Mouse (Mus musculus) brown adipose tissue, adult 24 weeks (tissue): ENCODE measurements around the gene Cuedc2. TPM values are rescaled to one million over a fixed set of nuclear protein-coding genes. Genes with fewer than 3 reads are reported as not detected.

Experiments used
- H3K27ac ChIP-seq: fragments of 200-500 bp; replicated peaks from 2 replicates; pipeline ENCODE4 v1.5.1; 2012; ENCODE audit warnings: low read depth, mild to moderate bottlenecking, low read length
- H3K4me1 ChIP-seq: fragments of 200-500 bp; 2 replicates; pipeline ENCODE4 v1.6.1; 2012; ENCODE audit warnings: low read length, mixed read lengths; ENCODE audit not compliant: control insufficient read depth, insufficient read depth, insufficient read length
- H3K4me3 ChIP-seq: fragments of 200-500 bp; 2 replicates; pipeline ENCODE4 v1.5.1; 2012; ENCODE audit warnings: low read depth, mild to moderate bottlenecking, low read length, moderate library complexity; ENCODE audit not compliant: insufficient read depth
- polyA plus RNA-seq: library from polyadenylated mRNA; stranded (reverse); fragments of >200 nt; gene quantifications from 2 replicates; pipeline ENCODE4 v1.2.4, GENCODE M21; 2012; ENCODE audit not compliant: missing spikeins, insufficient read depth, insufficient read length

The Cuedc2 gene
- polyA plus RNA-seq, 1 experiment = 61.9 TPM

DNA sequence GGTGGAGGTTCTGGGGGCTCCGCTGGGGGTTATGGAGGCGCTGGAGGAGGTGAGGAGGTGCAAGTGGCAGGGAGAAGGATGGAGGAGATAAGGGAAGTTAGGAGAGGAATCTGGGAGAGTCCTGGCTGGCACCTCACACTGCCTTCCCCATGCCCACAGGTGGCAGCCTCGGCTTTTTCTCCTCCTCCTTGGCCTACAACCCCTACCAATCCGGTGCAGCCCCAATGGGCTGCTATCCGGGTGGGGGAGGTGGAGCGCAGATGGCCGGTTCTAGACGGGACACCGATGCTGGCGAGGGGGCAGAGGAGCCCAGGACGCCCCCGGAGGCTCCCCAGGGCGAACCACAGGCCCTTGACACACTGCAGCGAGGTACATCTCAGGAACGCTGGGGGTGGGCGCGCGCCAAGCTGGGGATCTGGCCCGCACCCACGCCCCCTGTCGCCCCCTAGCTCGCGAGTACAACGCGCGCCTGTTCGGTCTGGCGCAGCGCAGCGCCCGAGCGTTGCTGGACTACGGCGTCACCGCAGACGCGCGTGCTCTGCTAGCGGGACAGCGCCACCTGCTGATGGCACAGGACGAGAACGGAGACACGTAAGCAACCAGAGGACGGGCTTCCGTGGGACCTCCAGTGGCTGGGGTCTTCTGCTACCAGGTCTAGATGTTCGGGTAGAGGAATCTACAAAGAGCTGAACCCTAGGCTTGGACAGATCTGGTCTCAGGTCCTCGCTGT, 29.6 kb downstream of the Cuedc2 start:
- Histone ChIP-seq H3K4me3 (peak overlapping the region; percentile 21; the same call in 1 of the 2 replicates), H3K27ac (no peak overlapping the region), H3K4me1 (no peaks in the 10 kb centered on the region)

DNA sequence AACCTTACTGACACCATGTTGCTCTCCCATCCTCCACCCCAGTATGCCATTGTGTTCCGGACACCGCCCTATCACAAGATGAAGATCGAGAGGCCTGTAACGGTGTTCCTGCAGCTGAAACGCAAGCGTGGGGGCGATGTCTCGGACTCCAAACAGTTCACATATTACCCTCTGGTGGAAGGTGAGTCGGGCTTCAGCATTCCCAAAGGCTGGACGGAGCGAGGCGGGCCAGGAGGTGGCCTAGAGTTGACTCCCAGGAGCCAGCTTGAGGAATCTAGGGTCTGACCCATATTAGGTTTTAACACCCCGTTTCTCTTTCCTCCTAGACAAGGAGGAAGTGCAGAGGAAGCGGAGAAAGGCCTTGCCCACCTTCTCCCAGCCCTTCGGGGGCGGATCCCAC, 30.2 kb downstream of the Cuedc2 start:
- no peaks in the 10 kb centered on the region for H3K4me1 ChIP-seq
- H3K4me3 ChIP-seq = no peak overlapping the region
- no peak overlapping the region for H3K27ac ChIP-seq

DNA sequence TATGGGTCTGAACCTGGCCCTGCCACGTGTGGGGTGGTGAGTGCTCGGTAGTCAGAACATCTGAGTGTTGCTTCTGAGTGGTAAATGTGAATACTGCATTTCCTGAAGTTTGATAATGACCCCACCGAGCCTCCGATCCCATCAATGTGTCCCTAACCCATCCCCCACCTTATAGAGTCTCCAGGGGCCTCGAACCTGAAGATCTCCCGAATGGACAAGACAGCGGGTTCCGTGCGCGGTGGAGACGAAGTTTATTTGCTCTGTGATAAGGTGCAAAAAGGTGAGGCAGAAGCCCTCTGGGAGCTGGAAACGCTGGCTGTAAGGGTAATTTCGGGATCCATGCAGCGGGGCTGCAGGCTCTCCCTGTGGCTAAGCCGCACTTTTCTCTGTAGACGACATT, 30.7 kb downstream of the Cuedc2 start:
- Histone ChIP-seq H3K4me3 (no peak overlapping the region), H3K27ac (no peak overlapping the region), H3K4me1 (no peaks in the 10 kb centered on the region)

DNA sequence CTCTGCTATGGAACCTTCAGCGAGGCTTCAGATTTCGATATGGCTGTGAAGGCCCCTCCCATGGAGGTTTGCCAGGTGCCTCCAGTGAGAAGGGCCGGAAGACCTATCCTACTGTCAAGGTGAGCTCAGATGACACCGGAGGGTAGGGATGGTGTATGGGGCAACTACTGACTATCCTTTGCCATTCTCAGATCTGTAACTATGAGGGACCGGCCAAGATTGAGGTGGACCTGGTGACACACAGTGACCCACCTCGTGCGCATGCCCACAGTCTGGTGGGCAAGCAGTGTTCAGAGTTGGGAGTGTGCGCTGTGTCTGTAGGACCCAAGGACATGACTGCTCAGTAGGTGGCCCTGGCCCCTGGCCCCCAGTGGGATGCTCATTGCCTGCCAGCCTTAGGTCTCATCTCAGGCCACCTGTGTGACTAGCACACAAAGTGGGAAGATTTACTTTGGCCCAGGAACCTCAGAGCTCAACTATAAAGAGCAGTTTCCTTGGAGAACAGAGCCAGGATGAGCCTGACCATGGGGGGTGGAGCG, 31.7 kb downstream of the Cuedc2 start:
- H3K4me3 ChIP-seq = no peak overlapping the region; the same call in 1 of the 2 replicates
- no peak overlapping the region for H3K27ac ChIP-seq
- H3K4me1 ChIP-seq = no peaks in the 10 kb centered on the region

DNA sequence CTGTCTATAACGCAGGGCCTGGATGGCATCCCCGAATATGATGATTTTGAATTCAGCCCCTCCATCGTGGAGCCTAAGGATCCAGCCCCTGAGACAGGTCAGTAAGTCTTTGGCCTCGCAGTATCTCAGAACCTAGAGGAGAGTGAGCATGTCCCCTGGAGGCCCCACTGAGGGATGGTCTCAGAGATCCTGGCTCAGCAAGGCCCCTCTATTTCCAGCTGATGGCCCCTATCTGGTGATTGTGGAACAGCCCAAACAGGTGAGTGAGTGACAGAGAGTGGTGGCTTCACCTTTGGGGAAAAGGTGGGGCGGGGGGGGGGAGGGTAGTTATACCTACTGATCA, 32.3 kb downstream of the Cuedc2 start:
- no peaks in the 10 kb centered on the region for H3K4me1 ChIP-seq
- H3K27ac ChIP-seq = no peak overlapping the region; the same call in 1 of the 2 replicates
- peak overlapping the region; percentile 71 for H3K4me3 ChIP-seq

DNA sequence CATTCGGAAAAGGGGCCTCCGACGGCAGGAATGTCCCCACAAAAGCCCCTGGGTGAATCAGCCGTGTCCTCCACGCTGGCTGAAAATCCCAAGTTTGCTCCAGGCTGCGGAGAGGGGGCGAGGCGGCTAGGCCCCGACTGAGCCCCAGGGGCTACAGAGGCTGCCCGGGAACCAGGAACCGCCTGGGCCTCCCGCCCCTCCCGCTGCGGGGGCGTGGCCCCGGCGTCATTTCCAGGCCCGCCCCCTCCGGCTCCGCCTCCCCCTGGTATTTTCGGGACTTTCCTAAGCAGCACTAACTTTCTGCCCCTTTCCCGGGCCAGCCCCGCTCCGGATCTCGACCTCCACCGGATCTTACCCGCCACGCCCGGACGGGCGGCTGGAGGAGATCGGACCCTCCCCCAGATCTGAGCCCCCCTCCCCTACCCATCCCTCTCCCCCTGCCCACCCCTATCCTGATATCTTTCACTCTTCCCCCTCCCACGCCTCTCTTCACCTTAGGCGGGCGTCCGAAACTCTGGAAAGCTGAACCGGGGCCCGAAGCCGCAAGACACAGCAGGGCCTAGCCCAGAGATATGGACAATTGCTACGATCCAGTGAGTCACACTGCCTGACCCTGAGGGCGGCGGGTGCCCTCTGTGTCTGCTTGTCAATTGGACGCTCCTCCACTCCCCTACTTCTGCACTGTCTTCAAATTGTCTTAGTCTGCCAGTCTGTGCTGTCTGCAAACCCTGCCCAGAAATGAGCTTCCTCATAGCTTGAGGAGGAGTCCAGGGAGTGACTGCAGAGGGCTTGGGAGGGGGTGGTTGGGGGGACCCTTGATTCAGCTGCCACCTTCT, 32.9 kb downstream of the Cuedc2 start:
- no peaks in the 10 kb centered on the region for H3K4me1 ChIP-seq
- peak overlapping the region; percentile 94 for H3K4me3 ChIP-seq
- peak overlapping the region; percentile 83 for H3K27ac ChIP-seq

DNA sequence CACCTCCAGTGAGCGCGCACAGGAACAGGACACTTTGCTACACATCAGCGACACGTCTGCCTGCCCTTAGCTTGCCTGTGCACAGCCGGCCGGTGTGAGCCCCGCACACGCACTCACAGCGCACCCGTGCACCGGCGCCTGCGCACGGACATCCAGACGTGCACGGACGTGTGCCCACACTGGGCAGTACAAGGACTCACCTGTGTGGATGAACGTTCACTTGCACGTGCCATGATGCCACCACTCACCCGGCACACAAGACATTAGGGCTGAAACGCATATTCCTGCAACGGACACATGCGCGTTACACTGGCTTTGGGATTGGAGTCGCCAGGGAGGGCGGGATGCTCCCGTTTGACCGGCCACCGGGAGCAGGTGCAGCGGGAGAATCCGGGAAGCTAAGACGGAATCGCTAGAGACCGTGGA, 33.6 kb downstream of the Cuedc2 start:
- peak overlapping the region; percentile 83 for H3K27ac ChIP-seq
- H3K4me3 ChIP-seq = peak overlapping the region; percentile 94
- no peaks in the 10 kb centered on the region for H3K4me1 ChIP-seq

DNA sequence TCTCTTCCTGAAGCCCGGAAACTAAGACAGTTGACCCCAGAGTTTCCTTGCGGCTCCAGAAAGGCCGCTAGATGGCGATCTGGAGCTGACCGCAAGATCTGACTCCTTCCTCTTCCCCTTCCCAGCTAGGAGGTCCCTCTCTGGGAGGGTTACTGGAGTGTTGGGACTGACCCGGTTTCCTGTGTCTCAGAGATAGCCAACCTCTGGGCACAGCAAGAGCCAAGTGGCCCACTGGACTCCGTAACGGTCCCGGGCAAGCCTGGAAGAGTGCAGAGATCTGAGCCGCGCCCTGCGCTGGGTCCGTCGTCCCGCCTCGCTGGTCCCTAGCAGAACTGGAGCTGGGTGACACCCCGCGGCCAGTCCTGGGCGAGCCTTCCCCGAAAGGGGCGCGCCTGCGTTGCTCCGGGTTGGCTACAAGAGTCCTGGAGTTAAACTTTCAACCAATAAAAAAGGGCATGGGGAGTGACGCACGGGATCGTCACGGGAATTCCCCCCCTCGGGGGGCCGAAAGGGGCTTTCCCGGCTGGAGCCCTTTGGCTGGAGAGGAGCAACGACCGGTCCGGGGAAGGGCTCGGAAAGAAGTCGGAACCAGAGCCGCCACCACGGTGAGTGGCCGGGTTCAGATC, 34.2 kb downstream of the Cuedc2 start, which contains the start of gene Nfkb2:
Nfkb2 (plus strand) TSS at position 105 of the 626 bp plus-strand sequence.
- peak within 1 kb of the TSS; percentile 98 for H3K27ac ChIP-seq
- H3K4me3 ChIP-seq = peak within 1 kb of the TSS; percentile 94
- no peaks in the 10 kb centered on the region for H3K4me1 ChIP-seq

DNA sequence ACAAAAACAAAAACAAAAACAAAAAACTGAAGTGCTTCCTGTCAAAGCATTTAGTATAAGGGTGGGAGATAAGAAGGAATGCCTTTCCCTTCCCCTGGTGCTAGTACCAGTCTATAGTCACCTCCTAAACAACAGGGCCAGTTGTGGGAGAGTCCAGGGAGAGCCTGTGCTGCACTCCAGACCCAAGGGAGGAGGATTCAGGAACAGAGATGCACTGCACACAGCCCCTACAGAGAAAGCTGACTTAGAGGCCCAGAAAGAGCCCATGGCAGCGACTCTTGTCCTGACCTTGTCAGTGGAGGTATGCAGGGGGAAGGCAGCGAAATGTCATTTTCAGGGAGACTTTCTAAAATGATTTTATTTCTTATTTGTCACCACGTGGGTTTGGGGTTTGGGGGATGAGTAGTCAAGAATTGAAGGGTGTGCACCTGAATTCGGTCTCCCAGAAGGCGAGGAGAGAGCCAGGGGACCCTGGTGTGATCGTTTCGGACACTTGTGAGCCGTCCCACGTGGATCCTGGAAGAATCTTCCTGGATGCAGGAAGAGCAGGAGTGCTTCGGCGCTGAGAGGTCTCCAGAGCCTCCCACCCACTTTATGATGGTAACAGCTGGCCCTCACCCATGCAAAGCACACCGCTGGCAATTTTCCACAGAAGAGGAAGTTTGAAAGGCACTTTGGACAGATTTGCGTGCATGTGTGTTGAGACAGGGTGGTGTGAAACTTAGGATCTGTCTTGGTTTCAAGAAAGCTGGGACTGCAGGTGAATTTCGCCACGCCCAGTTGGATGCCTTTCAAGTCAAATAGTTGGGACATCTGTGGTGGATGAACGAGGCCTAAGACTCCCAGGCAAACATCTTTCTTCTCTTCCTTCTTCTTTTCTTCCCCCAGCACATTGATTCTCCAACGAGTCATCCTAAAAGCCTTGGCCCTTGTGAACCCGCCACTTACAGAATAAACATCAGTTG, 35.0 kb downstream of the Cuedc2 start:
- Histone ChIP-seq H3K27ac (peak overlapping the region; percentile 31; the same call in 1 of the 2 replicates), H3K4me3 (peak overlapping the region; percentile 94), H3K4me1 (no peaks in the 10 kb centered on the region)

DNA sequence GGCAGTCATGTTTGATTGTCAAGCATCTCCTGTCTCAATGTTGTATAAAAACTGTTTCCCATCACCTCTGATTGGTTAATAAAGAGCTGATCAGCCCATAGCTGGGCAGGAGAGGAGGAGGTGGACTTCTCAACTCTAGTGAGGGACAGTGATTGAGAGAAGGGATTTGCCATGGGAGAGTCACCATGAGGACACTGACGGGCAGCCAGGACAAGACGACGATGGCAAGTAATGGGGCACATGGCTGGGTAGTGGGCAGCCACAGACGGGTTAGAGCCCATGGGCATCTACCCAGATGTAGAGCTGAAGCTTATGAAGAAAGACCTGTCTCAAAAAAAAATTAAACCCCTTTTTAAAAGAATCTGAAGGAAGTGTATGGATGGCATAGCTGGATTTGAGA, 36.0 kb downstream of the Cuedc2 start:
- H3K27ac ChIP-seq = no peak overlapping the region
- H3K4me3 ChIP-seq = no peak overlapping the region
- no peaks in the 10 kb centered on the region for H3K4me1 ChIP-seq

DNA sequence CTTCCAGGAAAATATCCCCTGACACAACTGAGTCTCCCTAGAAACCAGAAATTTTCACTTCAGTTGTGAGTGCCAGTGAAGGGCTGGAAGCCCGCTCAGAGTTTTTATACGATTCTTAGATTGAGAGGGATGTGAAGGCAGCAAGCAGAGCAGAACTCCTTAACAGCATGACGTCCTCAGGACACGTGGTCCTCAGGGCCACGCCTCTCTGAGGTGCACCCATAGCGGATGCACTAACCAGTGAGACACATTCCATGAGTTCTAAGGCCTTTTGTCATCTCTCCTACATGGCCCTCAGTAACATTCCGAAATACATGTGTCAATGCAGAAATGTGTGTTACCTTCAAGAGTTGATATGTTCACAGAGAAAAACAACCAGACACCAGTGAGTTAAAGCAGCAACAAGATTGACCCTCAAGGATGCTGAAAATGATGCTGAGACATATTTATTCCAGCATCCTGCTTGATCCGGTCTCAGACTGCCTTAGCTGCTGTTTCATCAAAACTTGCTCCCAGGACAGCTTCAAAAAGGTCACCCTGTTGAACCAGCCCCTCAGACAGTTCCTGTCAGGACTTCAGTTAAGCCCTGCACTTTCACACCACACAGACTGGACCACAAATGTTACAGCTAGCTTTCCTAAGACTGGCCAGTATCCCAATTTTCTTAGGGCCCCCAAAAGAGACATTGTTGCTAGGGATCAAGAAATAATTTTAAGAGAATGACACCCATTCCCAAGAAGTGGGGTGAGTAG, 38.0 kb downstream of the Cuedc2 start:
- no peak overlapping the region for H3K4me3 ChIP-seq
- H3K27ac ChIP-seq = no peak overlapping the region
- H3K4me1 ChIP-seq = no peaks in the 10 kb centered on the region

DNA sequence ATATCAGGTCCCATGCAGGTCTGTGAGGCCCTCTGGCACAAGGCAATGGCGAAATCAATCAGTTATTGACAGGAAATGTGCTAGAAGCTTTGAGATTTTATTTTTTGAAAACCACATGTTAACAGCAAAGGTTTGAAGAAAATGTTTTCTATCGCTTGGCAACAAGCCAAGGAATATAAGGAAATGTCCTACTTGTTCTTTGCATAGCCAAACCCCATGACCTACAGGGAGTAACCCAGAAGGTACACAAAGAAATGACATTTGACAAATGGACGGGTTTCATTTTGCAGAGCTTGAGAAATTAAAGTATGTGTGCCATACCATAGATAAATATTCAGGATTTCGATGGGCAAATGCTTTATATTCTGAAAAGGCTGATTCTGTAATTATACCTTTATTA, 41.6 kb downstream of the Cuedc2 start:
- no peaks in the 10 kb centered on the region for H3K4me1 ChIP-seq
- H3K4me3 ChIP-seq = no peak overlapping the region
- H3K27ac ChIP-seq = no peak overlapping the region

DNA sequence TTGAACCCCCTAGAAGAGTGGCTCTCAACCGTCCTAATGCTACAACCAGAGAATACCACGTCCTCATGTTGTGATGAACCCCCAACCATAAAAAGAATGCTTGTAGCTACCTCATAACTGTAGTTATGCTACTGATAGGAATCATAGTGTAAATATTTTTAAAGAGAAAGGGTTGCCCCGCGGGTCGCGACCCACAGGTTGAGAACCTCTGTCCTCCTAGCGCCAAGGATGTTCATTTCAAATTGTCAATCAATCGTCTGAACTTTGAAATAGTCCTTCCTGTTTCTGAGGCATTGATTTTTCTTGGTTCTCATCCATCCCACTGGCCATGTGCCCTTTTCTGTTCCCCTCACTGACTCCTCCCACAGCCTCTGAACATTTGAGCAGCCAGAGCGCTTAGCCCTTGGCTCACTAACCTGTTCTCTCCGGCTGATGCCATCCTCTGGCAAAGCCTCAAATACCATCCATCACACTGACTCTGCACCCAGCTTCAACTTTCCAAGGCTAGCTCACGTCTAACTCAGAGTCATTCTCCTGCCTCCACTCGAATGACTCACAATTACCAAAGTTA, 47.9 kb downstream of the Cuedc2 start:
- H3K4me3 ChIP-seq = no peak overlapping the region
- H3K27ac ChIP-seq = no peak overlapping the region
- H3K4me1 ChIP-seq = no peaks in the 10 kb centered on the region
